Mouse (Mus musculus) lung, postnatal 14 days (tissue): Measurements from ENCODE around the gene Spdl1.
"Not testable (repeated sequence)": the region's sequence is repeated elsewhere in the genome, so short reads cannot be mapped to it uniquely, and the experiment has no call there.

Experiments used
- DNase-seq: peaks from one replicate; pipeline ENCODE4 v3.0.0; 2021

Spdl1 gene

DNA sequence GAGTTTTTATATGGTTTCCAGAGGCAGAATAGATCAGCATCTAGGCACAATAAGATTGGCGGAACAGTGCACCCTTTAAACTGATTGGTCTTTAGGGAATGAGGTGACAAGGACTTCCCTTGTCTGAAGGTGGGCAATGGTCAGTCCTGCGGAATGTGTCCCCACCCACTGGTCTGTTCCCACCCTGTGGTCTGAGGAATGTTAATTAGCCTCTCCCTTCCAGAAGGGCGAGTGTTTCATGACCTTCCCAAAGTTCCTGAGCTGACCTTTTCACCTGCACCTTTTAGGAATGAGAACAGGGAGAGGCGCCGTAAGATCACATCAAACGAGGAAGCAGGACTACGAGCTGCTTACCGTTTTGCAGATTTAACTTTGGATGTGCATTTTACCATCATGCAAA, 35.4 kb downstream of the Spdl1 start:
- DNase-seq: not testable (repeated sequence)

DNA sequence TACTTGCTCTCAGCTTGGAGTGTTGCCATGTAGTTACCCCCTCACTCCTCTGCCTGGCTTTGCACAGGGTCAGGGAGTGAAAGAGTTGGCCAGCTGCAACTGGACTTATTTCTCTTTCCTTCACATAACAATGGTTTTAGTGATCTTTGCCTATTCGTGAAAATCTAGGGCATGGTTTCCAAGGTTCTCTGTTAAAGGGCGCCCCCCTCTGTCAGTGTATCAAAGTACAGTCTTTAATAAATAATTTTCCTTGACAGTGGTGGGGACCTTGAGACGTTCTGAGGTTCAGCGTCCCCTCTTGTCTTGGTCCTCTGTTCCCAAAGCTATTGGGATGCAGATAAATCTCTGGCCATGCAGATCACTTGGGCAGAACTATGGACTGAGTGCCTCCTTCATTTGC, 37.3 kb downstream of the Spdl1 start:
- no peak for DNase-seq

DNA sequence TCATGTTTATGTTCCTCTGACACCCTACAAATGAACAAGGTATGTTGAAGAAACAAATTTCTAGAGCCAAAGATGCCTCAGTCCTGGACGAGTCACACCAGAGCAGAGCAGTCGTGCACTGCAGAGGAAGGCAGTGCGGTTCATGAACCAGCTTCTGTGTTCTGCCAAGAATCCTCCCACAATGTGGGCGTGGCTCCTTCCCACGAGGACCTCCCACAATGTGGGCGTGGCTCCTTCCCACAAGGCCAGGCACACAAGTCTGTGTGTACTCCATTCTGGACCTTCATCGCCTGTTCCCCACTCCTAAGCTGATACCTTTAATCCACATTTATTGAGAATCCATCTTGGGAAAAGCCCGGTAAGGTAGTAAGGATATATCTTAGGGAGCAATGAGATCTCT, 41.6 kb downstream of the Spdl1 start:
- no peak for DNase-seq

DNA sequence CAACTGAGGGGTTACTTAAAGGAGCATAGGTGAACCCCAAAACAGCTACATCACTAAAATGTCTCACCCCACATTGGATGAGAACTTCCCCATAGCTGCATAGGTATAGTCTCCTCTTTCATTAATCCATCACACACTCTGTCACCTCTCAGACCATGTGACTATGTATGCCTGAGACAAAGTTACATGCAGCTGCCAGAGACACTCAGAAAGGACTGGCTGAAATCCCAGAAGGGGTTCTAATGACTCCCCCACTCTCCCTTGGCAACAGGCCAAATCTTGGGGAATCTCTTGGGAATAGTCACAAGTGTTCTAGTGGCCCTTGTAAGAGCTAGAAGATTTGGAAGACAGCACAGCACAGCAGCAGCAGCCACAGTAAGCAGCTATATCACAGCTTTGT, 48.6 kb downstream of the Spdl1 start:
- no peak for DNase-seq

DNA sequence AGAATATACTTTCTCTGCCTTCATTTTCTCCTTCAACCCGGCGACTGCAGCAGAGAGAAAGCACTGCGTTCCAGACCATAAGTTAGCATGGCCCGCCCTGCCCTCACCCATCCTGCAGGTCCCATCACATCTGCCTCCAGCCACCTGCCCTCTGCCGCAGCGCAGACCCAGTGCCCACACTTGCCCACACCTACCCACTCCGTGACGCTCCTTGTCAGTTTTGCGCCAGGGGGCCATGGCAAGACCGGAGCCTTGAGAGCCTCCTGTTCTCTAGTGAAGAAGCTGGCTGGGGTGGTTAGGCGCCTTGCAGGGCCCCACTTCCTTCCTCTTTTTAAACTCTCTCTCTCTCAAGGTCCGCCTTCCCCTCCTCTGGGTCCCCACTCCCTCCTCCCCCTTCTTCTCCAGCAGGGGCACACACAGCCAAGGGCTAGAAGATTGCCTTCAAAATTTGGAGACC, 49.8 kb downstream of the Spdl1 start, which contains the start of gene Dock2:
TSS of gene Dock2 (minus strand) at position 306 of the 457 bp plus-strand sequence.
- DNase-seq: peak; percentile 38

DNA sequence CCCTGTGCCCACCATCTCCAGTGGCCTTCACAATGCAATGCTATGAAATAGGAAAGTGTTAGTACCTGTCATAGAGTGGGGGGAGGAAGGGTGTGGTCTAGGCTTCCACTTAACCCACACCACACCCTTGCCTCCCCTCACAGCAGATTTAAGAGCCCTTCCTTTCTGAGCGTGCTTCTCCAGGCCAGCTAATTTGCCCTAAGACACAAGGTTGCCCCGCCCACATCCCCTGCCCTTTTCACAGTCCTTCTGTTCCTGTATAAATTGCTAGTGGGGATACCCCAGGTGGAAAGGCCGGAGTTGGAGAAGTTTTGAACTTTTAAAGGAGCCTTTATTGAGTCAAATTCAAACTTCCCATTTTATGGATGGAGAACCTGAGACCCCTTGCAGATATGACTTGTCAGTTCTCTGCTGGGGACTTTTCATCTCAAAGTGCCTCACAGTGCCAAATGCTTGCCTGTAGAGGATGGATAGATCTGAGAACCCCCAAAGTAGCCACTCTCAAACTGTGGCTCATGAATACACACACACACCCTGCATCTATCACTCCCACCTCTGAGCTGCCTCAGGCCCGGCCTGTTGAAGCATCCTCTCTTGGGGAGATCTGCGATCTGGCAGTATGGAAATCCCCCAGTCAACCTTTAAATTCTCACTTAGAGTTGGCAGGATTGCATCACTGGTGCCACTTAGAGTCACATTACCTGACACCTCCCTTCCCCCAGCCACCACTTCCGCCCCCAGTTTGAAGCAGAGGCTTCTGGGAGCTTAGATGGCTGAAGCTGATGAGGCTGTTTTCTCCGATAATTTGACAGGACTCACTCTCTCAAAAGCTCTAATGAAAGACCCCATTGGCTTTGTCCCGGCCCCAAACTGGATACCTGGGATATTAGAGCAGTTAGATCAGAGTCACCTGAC, 50.7 kb downstream of the Spdl1 start:
- peak; percentile 41 for DNase-seq

DNA sequence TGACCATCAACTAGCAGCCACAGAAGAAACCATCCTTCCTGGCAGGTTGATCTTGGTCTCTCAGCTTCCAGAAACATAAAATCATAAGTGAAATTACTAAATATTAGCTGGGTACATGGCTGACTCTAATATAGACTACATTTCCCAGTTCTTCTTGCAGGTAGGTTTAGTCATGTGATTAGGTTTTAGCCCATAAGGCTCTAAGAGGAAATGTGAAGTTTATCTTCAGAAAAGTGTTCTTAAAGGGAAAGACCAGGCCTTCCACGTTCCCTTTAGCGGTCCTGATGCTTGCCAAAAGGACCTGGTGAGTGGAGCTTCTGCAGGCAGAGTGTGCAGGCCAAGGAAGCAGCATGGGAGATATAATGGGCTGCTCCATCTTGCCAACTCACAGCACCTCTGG, 52.7 kb downstream of the Spdl1 start:
- no peak for DNase-seq

DNA sequence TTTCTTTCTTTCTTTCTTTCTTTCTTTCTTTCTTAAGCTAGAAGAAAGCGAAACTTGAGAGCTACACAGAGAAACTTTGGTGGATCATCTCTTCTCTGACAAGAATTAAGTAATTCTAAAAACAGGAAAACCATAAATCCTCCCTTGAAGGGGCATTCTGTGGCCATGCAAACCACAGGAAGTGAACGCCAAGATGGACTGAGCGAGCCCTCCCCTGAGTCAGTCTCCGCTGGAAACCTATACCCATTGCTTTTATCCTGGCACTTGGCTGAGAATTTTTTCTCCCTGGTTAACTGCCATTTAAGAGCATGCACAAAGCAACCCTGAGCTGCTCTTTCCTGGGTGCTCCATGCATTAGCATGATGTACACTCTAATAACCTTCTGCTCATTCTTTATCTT, 53.5 kb downstream of the Spdl1 start:
- no peak for DNase-seq

DNA sequence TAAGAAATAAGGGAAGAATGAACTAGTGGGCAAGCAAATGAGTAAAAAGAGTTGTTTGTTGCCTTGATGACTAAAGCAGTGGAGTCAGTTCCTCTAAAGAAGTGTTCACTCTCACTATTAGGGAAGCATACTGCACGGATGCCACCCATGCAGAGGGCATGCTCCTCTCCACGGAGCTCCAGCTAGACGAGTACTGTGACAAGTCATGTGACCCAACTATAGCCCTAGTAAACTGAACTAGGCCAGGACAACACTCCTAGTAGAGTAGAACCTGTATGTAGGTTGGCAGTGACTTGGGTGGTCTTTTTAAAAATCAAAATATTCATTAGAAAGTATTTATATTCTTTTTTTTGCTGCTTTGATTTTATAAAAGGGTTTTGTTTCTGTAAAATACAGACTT, 55.1 kb downstream of the Spdl1 start:
- DNase-seq: no peak

DNA sequence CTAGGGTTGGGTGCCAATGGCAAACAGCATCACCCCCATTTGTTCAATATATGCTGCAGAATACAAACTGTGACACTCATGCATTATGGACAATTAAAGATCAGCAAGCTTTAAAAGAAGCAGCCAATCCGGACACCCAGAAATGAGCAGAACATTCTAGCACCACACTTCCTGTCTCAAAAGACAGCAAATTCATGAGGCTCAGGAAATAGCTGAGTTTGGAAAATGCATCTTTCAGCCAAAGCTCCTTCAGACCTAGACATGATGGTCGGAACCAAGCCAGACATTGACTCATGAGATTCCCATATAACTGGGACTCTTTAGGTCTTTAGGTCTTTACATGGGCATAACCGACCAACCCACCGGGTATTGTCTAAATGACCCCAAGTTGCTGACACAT, 55.9 kb downstream of the Spdl1 start:
- no peak for DNase-seq

DNA sequence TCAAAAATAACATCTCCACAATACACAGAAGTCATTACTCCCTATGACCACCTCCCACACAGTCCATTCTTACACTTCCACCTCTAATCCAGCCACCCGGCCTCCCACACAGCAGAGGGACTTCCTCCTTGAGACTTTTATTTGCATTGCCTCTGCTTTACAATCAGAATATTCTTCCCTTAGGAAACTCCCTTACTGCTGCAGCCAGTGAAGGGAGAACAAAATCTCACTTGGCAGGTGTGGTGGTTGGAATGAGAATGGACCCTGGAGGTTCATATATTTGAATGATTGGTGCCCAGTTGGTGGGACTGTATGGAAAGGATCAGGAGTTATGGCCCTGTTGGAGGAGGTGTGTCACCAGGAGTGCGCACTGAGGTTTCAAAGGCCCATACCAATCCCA, 57.4 kb downstream of the Spdl1 start:
- DNase-seq: no peak

DNA sequence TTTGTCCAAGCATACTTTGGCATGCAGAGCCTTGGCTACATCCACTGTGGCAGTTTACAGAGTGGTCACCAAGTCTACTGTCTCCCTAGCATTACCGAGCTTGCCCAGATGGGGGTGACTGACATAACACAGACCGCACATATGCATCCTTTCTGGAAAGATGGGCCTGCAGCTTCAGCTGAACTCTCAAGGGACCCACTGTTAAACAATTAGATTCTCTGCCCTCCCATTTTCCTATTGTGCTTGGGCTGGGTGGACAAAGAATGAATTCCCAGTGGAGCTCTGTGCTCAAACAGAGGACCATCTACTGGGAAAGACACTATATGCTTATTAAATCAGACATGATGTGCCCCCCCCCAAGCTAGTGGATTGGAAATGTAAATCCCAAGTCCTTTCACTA, 58.8 kb downstream of the Spdl1 start:
- DNase-seq: no peak

DNA sequence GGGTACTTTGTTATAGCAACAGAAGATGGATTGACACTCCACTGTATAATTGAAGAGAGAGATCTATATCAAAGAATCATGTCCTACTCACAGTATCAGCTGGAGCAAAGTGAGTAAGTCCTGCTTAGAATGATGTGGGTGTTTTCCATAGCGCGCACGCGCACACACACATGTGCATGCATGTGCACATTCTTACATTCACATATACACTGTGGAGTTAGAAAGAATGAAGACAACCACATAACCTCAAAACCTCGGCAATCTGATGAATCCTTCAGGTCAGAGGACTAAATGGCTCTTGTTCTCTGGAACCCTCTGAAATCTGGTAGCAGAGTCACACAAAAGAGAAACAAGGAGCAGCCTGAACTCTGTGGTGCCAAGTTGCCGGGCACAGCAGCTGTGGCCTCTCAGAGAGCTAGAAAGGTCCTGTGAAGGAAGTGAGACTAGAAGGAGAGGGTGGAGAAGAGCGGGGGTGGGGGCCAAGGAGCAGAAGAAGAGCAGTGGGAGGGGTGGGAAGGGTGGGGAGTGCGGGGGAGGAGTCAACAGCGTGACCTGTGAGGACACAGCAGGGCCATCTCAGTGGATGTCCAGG, 60.0 kb downstream of the Spdl1 start:
- DNase-seq: no peak

DNA sequence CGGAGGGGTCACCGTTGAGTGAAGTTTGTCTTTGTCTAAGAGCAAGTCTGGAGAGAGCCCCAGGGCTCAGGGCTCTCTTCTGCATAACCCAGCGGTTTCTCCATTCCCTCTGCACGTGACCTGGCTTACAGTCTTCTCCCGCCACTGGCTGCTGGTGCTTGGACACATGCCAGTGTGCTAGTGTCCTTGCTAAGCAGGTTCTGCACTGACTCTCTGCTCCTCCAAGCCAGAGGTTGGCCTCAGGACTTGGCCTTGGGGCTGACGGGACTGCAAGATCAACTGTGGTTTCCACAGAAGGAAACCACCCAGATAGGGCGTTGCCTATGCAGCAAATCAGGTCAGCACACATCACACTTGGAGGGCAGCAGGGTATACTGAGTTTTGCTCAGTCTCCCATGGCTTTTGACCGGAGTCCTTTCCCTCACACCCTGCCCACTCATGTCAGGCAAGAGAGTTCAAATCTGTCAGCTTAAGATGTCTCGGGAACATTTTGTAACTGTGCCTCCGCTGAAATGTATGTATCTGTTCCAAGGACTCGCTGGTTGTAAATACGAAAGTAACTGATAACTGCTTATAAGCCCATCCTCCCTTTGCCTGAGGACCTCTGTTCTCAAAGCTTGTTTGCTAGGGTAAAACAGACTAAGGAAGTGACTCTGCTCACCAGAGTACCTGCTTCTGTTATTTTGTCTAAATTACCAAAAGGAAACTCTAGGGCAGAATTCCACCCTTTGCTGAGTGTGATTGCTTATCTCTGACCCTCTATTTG, 62.0 kb downstream of the Spdl1 start:
- peak; percentile 46 for DNase-seq

DNA sequence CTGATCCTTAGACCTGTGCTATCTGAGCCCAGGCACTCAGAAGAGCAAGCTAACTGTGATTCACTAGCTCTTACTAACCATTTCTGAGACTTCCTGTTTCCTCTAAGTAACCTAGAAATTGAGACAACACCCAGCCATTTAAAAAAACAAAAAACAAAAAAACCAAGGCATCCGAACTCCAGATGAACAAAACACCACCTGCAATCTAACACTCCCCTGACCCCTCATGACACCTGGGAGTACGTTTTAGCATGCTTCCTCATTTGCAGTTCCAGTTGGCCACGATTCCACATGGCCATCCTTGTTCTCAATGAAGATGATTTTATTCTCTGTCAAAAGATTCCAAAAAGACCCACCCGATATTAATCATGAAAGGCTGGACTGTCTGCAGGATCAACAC, 62.8 kb downstream of the Spdl1 start:
- DNase-seq: no peak

DNA sequence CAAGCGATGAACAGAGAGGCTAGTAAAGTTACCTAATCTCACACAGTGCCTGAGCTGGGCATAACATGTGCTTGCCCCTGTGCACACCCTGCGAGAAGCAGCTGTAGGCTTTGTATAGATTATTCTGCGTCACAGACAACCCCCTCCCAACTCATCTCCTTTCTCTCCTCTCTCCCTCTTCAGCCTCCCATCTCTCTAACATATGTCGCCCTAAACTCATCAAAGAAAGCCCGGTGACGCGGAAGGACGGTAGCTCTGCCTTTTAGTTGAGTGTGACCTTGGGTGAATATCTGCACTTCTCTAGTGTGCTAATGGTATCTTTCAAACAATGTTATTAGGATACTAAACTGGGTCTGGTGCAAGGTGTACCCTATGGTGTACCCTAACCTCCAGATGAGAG, 63.5 kb downstream of the Spdl1 start:
- no peak for DNase-seq

DNA sequence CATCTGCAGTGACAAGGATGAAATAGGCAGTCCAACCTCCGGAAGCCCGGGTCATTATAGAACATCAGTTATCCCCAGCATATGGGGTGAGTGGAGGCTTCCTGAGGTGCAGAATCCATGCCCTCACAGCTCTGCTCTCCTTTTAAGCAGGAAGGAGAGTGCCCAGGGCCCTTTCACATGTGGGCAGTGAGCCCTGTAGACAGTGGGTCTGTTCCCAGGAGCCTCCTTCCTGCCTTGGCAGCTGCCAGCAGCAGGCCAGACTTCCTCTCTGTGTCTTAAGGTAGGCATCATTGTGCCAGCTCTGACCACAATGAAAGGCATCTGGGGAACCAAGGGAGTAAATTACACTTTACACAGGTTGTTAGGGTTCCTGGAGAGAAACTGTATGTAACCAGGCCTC, 64.0 kb downstream of the Spdl1 start:
- no peak for DNase-seq

DNA sequence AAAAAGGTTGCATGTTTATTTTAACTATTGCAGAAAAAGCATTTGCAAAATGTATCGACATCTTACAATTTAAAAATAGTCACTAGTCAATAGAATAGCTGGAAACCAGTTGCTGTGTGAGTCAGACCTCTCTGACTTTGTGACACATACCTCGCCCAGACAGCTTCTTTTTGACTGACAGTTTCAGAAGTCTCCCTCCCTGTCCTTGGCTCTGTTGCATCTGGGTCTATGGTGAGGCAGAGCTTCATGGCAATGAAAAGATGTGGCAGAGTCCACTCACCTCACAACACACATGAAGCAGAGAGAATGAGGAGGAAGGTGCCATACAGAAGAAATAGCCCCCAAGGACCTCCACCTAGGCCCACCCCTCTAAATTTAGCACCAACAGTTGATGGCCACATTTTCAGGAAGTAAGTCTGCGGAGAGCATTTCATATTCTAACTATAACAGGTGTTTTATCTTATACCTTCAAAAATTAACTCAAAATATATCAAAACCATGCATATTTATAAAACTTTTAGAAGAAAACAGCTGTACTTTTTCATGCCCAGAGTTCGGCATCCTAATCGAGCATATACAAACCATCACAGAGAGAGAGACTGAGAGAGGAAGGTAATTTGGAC, 69.6 kb downstream of the Spdl1 start:
- DNase-seq: no peak

DNA sequence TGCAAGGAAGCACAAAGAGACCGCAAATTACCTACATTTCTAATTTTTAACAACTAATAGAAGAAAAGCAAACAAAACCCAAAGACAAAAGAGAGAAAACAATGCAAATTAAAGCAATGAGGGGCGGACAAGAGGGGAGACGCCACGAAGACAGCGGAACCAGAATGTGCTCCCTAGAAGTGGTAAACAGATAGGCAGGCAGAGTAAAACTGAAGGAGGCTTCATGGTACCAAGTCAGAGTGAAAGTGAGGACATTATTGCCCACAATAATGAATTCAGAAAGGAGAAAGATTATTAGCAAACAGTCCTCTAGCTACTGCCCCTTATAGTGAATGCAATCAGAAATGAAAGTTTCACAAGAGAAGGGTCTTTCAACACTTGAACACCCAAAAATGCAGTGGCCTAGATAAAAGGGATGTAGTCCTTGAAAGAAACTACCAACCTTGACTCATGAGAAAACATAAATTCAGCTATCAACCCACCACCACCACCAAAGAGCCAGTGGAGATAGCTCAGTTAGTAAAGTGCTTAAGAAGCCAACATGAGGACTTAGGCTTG, 70.8 kb downstream of the Spdl1 start:
- DNase-seq: no peak

DNA sequence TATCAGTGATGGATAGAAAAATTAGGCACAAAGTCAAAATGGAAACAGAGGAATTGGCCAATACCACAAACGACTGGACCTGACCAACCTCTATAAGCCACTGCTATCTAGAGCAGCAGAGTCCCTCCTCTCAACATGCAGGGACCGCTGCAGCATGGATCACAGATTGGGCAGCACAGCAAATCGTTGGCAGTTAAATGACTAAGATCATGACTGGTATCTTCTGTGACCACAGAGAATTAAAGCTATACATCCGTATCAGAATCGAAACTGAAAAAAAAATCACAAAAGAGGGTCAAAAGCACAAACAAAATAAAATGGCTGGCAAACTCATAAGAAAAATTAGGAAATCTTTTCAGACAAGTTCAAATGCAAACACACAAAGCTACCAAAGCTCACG, 71.3 kb downstream of the Spdl1 start:
- DNase-seq: no peak

DNA sequence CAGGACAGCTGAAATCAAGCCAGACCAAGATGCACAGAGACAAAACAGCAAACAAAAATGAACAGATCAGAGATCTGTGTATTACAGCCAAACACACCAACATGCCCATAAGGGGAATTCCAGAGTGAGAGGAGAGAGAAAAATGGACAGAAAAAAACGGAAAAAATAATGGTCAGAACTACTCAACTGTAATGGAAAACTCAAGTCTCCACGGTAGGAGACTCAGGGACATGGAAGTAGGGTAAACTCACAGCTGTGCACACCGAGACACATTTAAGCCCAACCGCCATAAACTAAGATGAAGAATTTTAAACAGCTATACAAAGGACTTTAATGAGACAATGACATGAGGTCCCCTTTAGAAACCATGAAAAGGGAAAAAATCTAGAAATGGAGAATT, 73.9 kb downstream of the Spdl1 start:
- no peak for DNase-seq
